Mouse (Mus musculus) hindbrain, embryonic 10.5 days (tissue): ENCODE measurements around the gene Nr4a1. TPM values are rescaled to one million over a fixed set of nuclear protein-coding genes. Genes with fewer than 3 reads are reported as not detected.
A peak's percentile ranks its signal among the peaks of the same experiment; 100 is the strongest.

ENCODE experiments used
- DNase-seq: peaks from one replicate; pipeline ENCODE4 v3.0.0-alpha.2; 2017; ENCODE audit warnings: low spot score
- H3K27ac ChIP-seq: fragments of 300-500 bp; sonication (generic); 2 replicates; pipeline ENCODE4 v1.5.1; 2016; ENCODE audit warnings: mild to moderate bottlenecking, moderate library complexity
- H3K27me3 ChIP-seq: fragments of 300-500 bp; sonication (generic); 2 replicates; pipeline ENCODE4 v1.6.1; 2016; ENCODE audit warnings: mild to moderate bottlenecking; ENCODE audit not compliant: poor library complexity, insufficient read depth, severe bottlenecking
- H3K36me3 ChIP-seq: fragments of 300-500 bp; sonication (generic); 2 replicates; pipeline ENCODE4 v1.6.1; 2016; ENCODE audit warnings: mild to moderate bottlenecking, moderate library complexity
- H3K4me1 ChIP-seq: fragments of 300-500 bp; sonication (generic); replicated peaks from 2 replicates; pipeline ENCODE4 v1.6.1; 2016; ENCODE audit warnings: mild to moderate bottlenecking
- H3K4me3 ChIP-seq: fragments of 300-500 bp; sonication (generic); 2 replicates; pipeline ENCODE4 v1.5.1; 2016; ENCODE audit warnings: mild to moderate bottlenecking, moderate library complexity
- H3K9me3 ChIP-seq: fragments of 300-500 bp; sonication (generic); 2 replicates; pipeline ENCODE4 v1.6.1; 2016; ENCODE audit warnings: mild to moderate bottlenecking, moderate library complexity
- WGBS: fragments of 180-500 bp; shearing (Covaris S2); methylation state at CpG from one replicate; pipeline ENCODE4 v1.1.7; 2016; 5-methylcytosine and 5-hydroxymethylcytosine counted together
- polyA plus RNA-seq: library from polyadenylated mRNA; unstranded; fragments of >200 nt; fragmentation: Nextera tagmentation; extraction: Ambion mirVana; gene quantifications from 2 replicates; pipeline ENCODE4 v1.2.1, GENCODE M21; 2016

The Nr4a1 gene
- polyA plus RNA-seq, 1 experiment from 2014 or later, result 5.1 TPM

DNA sequence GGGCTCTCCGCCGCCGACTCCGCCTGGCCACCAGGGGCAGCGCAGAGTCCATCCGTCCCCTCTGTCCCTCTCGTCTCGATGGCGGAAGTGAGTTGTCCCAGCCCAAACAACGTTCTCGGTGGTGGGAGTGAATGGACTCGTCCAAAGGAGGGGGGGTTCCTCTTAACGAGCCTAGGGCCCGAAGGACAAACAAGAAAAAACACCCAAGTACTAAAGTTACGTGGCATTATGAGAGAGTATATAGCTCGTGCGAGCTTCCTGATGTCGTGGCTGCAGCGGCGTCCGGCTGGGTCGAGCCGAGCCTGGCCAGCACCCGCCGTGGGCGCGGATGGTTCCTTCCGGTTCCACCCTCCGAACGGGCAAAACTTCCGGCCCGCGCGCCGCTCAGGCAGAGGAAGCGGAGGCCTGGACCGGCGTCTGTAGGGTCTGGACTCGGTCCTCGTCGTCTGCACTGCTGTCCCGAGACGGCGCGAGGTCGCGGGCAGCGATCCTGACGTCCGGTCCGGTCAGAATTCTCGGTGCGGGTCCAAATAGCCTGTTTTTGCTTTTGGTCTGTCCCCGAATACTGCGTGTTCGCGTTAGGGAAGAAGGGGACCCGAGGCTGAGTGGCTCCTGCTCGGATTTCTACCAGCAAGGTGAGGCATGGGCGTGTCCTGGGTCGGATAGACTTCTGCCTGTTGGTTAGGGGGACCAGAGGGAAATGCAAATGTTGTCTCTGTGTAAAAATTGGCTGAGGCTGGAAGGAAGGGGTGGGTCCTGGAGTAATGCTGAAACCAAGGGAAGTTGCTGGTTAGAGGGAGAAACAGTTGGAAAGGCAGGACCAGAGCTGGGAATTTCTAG, 30.1 kb downstream of the Nr4a1 start, which contains the start of gene Atg101:
Gene Atg101, plus strand, starts transcription at position 362 of the 840 bp plus-strand sequence.
- Histone ChIP-seq H3K27me3 (no peaks in the 10 kb centered on the region), H3K36me3 (peaks cover 33% of the 10 kb centered on the region), H3K9me3 (no peaks in the 10 kb centered on the region), H3K4me1 (peaks cover 28% of the 10 kb centered on the region), H3K27ac (peak within 1 kb of the TSS; percentile 98), H3K4me3 (peak within 1 kb of the TSS; percentile 76)
- WGBS, result under 1% methylated on average over 61 of the region's 61 CpGs
- peak; percentile 92 for DNase-seq

DNA sequence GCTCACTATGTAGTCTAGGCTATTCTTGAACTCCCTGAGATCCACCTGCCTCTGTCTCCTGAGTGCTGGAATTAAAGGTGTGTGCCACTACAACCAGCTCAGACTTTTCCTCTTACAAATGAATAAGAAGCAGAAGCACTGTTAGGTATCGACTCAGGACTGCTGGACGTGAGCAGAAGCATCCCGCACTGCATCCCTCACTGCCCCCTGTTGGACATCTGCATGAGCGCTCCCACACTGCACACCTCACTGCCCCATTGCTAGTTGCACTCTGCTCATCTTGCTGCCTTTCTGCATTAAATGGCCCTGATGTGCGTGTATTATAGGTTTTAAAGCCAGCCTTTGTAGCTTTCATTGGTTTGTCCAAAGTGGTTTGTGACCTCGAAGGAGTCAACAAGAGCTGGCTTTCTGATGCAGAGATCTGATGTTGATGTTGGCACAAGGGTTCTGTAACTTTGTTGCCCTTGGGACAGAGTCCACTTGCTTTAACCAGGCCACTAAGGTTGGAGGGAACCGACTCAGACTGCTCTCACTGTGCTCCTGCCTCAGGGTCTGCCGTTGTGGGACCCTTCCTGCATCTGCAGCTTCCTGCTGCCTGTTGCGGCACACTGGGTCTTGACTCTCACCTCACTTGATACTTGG, 32.2 kb downstream of the Nr4a1 start:
- H3K9me3 ChIP-seq, result no peaks in the 10 kb centered on the region
- WGBS, result 72% methylated on average over 9 of the region's 9 CpGs
- DNase-seq, result no peak
- H3K36me3 ChIP-seq, result peaks cover 54% of the 10 kb centered on the region
- H3K27ac ChIP-seq, result no peak overlapping the region
- no peaks in the 10 kb centered on the region for H3K27me3 ChIP-seq
- H3K4me1 ChIP-seq, result peaks cover 21% of the 10 kb centered on the region
- H3K4me3 ChIP-seq, result no peak overlapping the region

DNA sequence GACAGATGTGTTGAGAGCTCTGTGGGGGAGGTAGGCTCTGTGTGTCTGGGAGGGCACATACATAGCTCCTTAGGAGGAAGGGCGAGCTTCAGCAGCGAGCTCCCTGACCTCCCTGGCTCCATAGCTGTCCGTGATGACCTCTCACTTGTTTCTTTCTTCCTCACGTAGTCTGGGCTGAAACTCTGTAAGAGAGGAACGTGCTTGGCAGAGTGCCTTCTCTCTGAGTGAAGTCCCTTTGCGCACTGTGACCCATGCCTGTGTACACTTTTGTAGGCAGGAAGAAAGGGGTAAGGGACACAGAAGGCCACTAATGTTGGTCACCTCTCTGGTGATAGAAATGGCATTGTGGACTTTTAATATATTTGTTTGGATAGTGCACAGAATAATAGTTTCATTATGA, 33.3 kb downstream of the Nr4a1 start:
- no peak for DNase-seq
- 93% methylated on average over 6 of the region's 6 CpGs for WGBS
- H3K4me1 ChIP-seq, result peaks cover 21% of the 10 kb centered on the region
- peaks cover 65% of the 10 kb centered on the region for H3K36me3 ChIP-seq
- no peaks in the 10 kb centered on the region for H3K9me3 ChIP-seq
- H3K4me3 ChIP-seq, result no peak overlapping the region
- H3K27me3 ChIP-seq, result no peaks in the 10 kb centered on the region
- no peak overlapping the region for H3K27ac ChIP-seq

DNA sequence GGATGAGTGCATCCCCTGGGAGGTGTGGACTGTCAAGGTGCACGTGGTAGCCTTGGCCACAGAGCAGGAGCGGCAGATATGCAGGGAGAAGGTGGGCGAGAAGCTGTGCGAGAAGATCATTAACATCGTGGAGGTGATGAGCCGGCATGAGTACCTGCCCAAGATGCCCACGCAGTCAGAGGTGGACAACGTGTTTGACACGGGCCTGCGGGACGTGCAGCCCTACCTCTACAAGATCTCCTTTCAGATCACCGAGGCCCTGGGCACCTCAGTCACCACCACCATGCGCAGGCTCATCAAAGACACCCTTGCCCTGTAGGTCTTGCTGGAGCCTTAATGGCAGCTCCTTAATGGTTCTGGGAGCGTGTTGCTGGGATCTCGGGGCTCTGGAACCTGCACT, 36.3 kb downstream of the Nr4a1 start:
- Histone ChIP-seq H3K4me3 (no peak overlapping the region), H3K36me3 (peaks cover 66% of the 10 kb centered on the region), H3K27ac (no peak overlapping the region), H3K9me3 (no peaks in the 10 kb centered on the region), H3K27me3 (no peaks in the 10 kb centered on the region), H3K4me1 (peaks cover 18% of the 10 kb centered on the region)
- 95% methylated on average over 15 of the region's 15 CpGs for WGBS
- no peak for DNase-seq

DNA sequence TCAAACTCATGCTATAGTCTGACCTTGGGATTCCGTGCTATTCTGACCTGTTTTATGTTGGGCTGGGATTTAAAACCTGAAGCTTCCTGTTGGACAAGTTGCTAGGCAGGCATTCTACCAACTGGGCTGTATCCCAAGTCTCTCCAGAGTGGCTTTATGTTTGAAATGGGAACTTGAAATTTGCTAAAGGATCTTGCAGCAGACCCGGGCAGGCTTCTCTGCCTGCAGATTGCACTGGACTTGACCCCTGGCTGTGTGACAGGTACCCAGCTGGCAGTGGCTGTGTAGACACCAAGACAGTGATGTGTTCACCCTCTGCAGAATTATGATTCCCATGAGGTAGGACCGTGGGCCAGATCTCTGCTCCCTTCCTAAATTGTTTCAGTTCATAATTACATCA, 37.9 kb downstream of the Nr4a1 start:
- H3K4me3 ChIP-seq, result no peak overlapping the region
- H3K36me3 ChIP-seq, result peaks cover 54% of the 10 kb centered on the region
- DNase-seq, result no peak
- 87% methylated on average over 3 of the region's 3 CpGs for WGBS
- no peaks in the 10 kb centered on the region for H3K27me3 ChIP-seq
- H3K9me3 ChIP-seq, result no peaks in the 10 kb centered on the region
- H3K4me1 ChIP-seq, result peaks cover 6% of the 10 kb centered on the region
- no peak overlapping the region for H3K27ac ChIP-seq

DNA sequence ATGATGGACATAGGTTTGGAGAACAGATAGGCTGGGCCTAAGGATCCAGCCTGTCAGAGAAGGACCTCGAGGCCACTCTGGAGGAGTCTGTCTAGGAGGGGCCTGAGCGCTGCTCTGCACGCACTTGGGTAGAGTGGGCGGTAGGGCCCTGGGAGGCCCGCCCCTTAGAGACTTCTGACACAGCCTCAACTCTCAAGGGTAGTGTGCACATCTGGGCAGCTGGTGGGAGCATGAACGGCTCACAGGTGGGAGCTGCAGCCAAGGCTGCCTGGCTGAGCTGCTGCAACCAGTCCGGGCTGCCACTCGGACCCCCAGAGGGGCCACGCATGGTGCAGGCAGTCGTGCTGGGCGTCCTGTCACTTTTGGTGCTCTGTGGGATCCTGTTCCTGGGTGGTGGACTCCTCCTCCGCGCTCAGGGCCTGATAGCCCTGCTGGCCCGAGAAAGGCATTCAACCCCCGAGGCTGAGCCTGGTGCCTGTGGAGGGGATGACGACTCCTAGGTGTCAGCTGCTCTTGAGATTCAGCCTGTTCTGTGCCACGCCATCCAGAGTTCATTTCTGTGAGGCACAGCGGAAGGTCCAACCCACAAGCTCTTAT, 39.1 kb downstream of the Nr4a1 start, which contains the start of gene 6030408B16Rik:
Gene 6030408B16Rik, plus strand, starts transcription at position 188 of the 597 bp plus-strand sequence.
- 60% methylated on average over 18 of the region's 18 CpGs for WGBS
- H3K36me3 ChIP-seq, result peaks cover 43% of the 10 kb centered on the region
- no peaks in the 10 kb centered on the region for H3K9me3 ChIP-seq
- no peaks in the 10 kb centered on the region for H3K27me3 ChIP-seq
- H3K27ac ChIP-seq, result peak within 1 kb of the TSS; percentile 29; the same call in 1 of the 2 replicates
- H3K4me1 ChIP-seq, result peaks cover 10% of the 10 kb centered on the region
- DNase-seq, result no peak
- H3K4me3 ChIP-seq, result no peak within 1 kb of the TSS

DNA sequence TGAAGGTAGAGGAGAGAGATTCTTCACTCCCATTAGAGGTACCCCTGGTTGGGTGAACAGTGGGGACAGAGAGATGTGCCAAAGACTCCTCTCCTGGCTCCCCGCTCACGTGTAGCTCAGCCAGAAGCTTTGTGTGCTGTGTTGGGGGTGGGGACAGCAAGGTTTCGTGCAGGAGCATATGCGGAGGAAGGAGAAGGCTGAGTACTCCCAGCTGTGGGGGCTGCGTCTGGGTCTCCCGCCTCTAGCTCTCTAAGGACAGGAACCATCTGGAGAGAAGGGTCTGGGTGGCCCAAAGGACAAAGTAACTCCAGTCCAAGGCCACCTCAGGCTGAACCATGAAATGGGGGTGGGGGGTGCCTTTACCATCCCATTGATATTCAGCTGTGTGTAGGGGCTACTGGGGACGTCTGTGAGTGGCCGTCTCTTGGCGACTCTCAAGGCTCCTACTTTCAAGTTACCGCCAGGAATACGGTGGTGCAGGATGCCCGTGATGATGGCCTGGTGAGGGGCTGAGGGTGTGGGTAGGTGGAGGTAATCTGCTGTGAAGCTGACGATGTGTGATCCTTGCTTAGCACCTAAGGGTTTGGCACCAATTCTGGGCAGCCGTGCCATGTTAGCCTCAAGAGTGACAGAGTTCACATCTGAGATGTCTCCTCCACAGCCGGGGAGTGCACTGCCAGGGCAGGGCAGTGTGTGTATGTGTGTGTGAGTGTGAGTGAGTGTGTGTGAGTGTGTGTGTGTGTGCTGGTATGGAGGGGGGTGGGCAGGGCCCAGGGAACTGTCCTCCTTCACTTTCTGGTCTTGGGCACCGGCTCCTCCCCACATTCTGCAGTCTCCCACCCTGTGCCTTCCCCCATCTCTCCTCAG, 40.2 kb downstream of the Nr4a1 start:
- Histone ChIP-seq H3K36me3 (peaks cover 31% of the 10 kb centered on the region), H3K4me3 (no peak overlapping the region), H3K4me1 (peaks cover 16% of the 10 kb centered on the region), H3K27me3 (no peaks in the 10 kb centered on the region), H3K9me3 (no peaks in the 10 kb centered on the region), H3K27ac (no peak overlapping the region; the same call in 1 of the 2 replicates)
- WGBS, result 64% methylated on average over 16 of the region's 16 CpGs
- DNase-seq, result no peak

DNA sequence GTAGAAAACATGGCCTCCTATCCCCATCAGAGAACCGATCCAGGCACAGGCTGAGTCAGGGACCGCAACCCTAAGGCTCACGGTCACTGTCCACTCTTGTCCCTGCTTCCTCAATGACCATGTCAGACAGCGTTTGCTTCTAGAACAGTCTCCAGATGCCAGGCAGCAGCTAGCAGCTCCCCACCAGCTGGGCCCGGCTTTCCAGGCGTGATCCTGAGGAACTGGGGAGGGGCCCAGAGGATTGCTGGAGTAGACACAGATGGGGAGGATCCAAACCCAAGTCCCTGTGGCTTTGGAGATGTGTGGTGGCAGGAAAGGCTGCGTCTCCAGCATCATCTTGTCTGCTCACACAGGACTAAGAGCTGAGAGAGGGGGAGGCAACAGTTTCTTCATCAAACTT, 41.0 kb downstream of the Nr4a1 start:
- Histone ChIP-seq H3K36me3 (peaks cover 23% of the 10 kb centered on the region), H3K27me3 (no peaks in the 10 kb centered on the region), H3K9me3 (no peaks in the 10 kb centered on the region), H3K27ac (no peak overlapping the region), H3K4me1 (peaks cover 16% of the 10 kb centered on the region), H3K4me3 (no peak overlapping the region)
- DNase-seq, result no peak
- WGBS, result 85% methylated on average over 7 of the region's 7 CpGs

DNA sequence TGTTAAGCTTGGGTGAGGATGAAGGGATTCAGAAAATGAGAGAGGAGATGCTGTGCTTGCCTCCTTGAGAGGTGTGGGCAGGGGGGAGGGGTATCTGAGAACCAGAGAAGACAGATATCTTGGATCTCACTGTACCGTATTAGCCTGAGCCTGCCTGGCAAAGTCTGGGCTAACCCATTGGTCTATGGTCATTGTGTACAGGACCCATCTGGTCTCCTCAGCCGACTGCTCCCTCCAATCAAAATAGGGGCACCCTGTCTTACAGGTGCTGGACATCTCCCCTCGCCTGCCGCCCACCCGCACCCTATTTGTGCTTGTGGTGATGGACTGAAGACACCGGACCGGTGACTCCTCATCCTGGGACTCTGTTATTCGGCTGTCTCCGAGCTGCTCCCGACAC, 41.5 kb downstream of the Nr4a1 start:
- Histone ChIP-seq H3K27me3 (no peaks in the 10 kb centered on the region), H3K4me1 (peaks cover 16% of the 10 kb centered on the region), H3K36me3 (peaks cover 18% of the 10 kb centered on the region), H3K27ac (no peak overlapping the region), H3K4me3 (no peak overlapping the region), H3K9me3 (no peaks in the 10 kb centered on the region)
- WGBS, result 90% methylated on average over 10 of the region's 10 CpGs
- DNase-seq, result no peak

DNA sequence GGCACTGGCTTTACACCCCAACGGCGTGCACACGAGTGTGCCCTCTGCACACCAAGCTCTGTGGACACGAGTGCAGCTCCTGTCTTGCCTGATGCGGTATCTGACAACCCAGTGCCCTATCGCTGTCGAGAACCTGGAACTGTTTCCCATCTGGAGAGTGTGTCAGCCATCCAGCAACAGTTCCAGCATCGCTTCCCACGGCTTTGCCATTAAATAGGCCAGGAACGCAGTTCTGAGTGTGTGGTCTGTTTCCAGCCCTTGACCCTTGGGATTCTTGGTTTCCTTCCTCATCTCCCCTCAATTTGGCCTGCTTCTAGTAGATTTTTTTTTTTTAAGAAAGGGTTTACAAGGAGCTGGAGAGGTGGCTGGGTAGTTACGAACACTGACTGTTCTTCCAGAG, 42.0 kb downstream of the Nr4a1 start:
- WGBS, result 89% methylated on average over 11 of the region's 11 CpGs
- H3K36me3 ChIP-seq, result peaks cover 13% of the 10 kb centered on the region
- no peaks in the 10 kb centered on the region for H3K27me3 ChIP-seq
- no peak overlapping the region for H3K4me3 ChIP-seq
- no peak overlapping the region for H3K27ac ChIP-seq
- DNase-seq, result no peak
- H3K9me3 ChIP-seq, result no peaks in the 10 kb centered on the region
- peaks cover 16% of the 10 kb centered on the region for H3K4me1 ChIP-seq

DNA sequence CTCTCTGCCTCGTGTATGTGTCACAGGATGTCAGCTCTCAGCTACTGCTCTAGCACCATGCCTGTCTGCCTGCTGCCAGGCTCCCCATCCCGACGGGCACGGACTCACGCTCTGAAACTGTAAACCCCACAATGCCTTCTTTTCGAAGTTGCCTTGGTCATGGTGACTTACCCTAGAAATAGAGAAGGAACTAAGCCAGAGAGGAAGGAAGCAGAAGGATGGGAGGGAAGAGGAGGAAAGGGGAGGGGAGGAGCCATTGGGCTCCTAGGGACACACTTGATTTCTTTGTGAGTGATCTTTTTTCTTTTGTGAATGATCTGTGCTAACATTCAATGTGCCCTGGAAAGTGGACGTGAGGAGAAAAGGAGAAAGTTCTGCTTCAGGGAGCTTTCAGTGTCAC, 43.9 kb downstream of the Nr4a1 start:
- 24% methylated on average over 7 of the region's 7 CpGs for WGBS
- peak overlapping the region; percentile 41 for H3K4me3 ChIP-seq
- DNase-seq, result no peak

DNA sequence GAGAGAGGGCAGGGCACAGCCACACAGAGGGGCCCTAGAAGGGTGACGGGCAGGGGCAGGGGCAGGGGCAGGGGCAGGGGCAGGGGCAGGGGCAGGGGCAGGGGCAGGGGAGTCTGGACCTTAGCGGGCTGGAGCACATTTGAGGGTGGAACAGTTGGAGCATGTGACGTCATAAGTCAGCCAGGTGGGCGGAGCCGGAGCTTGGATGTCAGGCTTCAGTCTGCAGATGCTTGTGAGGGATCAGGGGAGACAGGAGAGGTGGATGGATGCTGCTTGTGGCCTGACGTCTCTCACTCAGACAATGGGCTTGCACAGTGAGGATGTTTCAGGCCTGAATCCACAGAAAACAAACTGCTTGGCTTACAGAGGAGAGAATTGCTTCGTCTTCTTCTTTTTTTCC, 44.5 kb downstream of the Nr4a1 start:
- 15% methylated on average over 7 of the region's 7 CpGs for WGBS
- Histone ChIP-seq H3K27me3 (no peaks in the 10 kb centered on the region), H3K4me3 (peak overlapping the region; percentile 41), H3K9me3 (no peaks in the 10 kb centered on the region), H3K27ac (peak overlapping the region; percentile 78), H3K36me3 (no peaks in the 10 kb centered on the region), H3K4me1 (peaks cover 16% of the 10 kb centered on the region)
- peak; percentile 55 for DNase-seq

More for the DNA sequence above, 43.9 kb downstream of the Nr4a1 start:
- H3K9me3 ChIP-seq, result no peaks in the 10 kb centered on the region
- no peaks in the 10 kb centered on the region for H3K36me3 ChIP-seq
- no peaks in the 10 kb centered on the region for H3K27me3 ChIP-seq
- peak overlapping the region; percentile 78; the same call in 1 of the 2 replicates for H3K27ac ChIP-seq
- H3K4me1 ChIP-seq, result peaks cover 16% of the 10 kb centered on the region
